Comparison of ENCODE assay signal across 13 mouse cellular contexts in the genomic region with DNA sequence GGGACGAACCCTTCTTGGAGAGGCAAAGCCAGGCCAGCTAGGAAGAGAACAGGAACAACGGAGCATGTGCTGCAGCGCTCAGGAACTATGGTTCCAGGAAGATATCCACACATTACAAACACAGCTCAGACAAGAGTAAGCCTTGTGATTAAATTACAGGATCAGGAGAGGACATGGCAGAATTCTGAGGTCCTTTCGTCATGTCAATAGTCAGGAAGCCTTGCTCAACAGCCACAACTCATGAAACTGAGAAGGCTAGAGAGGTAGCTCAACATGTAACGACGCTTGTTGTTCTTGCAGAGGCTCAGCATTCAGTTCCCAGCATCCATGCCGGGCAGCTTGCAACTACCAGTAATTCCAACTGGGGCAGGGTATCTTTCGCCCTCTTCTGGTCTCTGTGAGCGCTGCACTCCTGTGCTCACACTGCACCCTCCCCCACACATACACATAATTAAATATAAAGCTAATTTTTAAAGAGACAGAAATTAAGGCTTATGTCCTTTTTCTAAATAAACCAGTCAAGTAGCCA. TPM values are rescaled to one million over a fixed set of nuclear protein-coding genes. Genes with fewer than 3 reads are reported as not detected.
A peak's percentile ranks its signal among the peaks of the same experiment; 100 is the strongest.
DNase-seq lines count a peak whose midpoint lies in the region; ATAC-seq and TF ChIP-seq lines count a peak whose summit lies in the region.
"Had no signal": no experiment of that assay in that cellular context is flagged by ENCODE, and none has a peak within 500 bp of the region (broad histone marks: within the 10 kb centered on the region; RNA-seq: fewer than 3 reads in every experiment).

No protein-coding gene starts in this region.

- WGBS in liver, postnatal 0 days (ENCODE audit: insufficient replicate concordance) = 57% methylated on average over 9 of the region's 9 CpGs
- 60% methylated on average over 9 of the region's 9 CpGs for WGBS in liver, embryonic 12.5 days (ENCODE audit: insufficient replicate concordance)

- peak overlapping the region; percentile 5 for H3K27ac ChIP-seq in liver, postnatal 0 days (ENCODE audit: low read depth)
- H3K27ac ChIP-seq in liver, embryonic 12.5 days = no peak overlapping the region
- H3K27ac ChIP-seq in MEL (ENCODE audit: control insufficient read depth, low read depth, low read length) = no peak overlapping the region
- H3K27ac ChIP-seq: hindbrain, embryonic 13.5 days; kidney, embryonic 15.5 days; limb, embryonic 15.5 days had no signal

- H3K79me2 ChIP-seq in MEL (ENCODE audit: control insufficient read depth, insufficient read depth, low read length, poor library complexity) = no peaks in the 10 kb centered on the region

- no peak overlapping the region for H3K9ac ChIP-seq in liver, postnatal 0 days (replicated peaks)
- no peak overlapping the region for H3K9ac ChIP-seq in liver, embryonic 12.5 days
- no peak overlapping the region for H3K9ac ChIP-seq in MEL (ENCODE audit: control insufficient read depth, low read depth, low read length, poor library complexity, severe bottlenecking)
- H3K9ac ChIP-seq: hindbrain, embryonic 13.5 days; kidney, embryonic 15.5 days; limb, embryonic 15.5 days had no signal

- no peak for TF ChIP-seq POLR2A in MEL (IDR thresholded peaks at IDR 0.05; ENCODE audit: control insufficient read depth in 1 of 2, insufficient read depth in 1 of 2, low read depth in 1 of 2, low read length in 2 of 2, poor library complexity in 1 of 2)

- H3K36me3 ChIP-seq in liver, postnatal 0 days (replicated peaks; ENCODE audit: insufficient read depth, low read length) = no peaks in the 10 kb centered on the region
- no peaks in the 10 kb centered on the region for H3K36me3 ChIP-seq in liver, embryonic 12.5 days
- H3K36me3 ChIP-seq in MEL (ENCODE audit: control insufficient read depth in 1 of 2, insufficient read depth in 2 of 2, low read length in 2 of 2) = no peaks in the 10 kb centered on the region
- H3K36me3 ChIP-seq: hindbrain, embryonic 13.5 days; kidney, embryonic 15.5 days; limb, embryonic 15.5 days had no signal

- no peak overlapping the region for H3K4me3 ChIP-seq in liver, postnatal 0 days (ENCODE audit: low read depth, low read length)
- H3K4me3 ChIP-seq in liver, embryonic 12.5 days = no peak overlapping the region
- H3K4me3 ChIP-seq in MEL (ENCODE audit: control insufficient read depth in 1 of 2, insufficient read depth in 1 of 2, low read depth in 2 of 2, low read length in 2 of 2) = no peak overlapping the region
- H3K4me3 ChIP-seq: hindbrain, embryonic 13.5 days; kidney, embryonic 15.5 days; limb, embryonic 15.5 days had no signal

- H3K27me3 ChIP-seq in liver, postnatal 0 days (ENCODE audit: insufficient read depth, low read length) = peaks cover 3% of the 10 kb centered on the region; the same call in 1 of the 2 replicates
- H3K27me3 ChIP-seq in liver, embryonic 12.5 days (replicated peaks) = no peaks in the 10 kb centered on the region
- H3K27me3 ChIP-seq in MEL (ENCODE audit: control insufficient read depth in 1 of 2, insufficient read depth in 2 of 2, low read length in 2 of 2) = no peaks in the 10 kb centered on the region

- peak; percentile 17 for DNase-seq in liver, postnatal 0 days
- peak; percentile 15 for DNase-seq in MEL (ENCODE audit: low read depth, low spot score)
- peak; percentile 32 to 37 for DNase-seq in thymus, postnatal 36 days
- DNase-seq in layer of hippocampus, adult 9-11 months = no peak
- DNase-seq in Muller cell, postnatal 12 days (ENCODE audit: inconsistent ontology term) = no peak
- DNase-seq: adrenal gland, adult 8-10 months; layer of hippocampus, postnatal 36 days had no signal

- H3K9me3 ChIP-seq in liver, postnatal 0 days (ENCODE audit: low read length) = no peaks in the 10 kb centered on the region
- no peaks in the 10 kb centered on the region for H3K9me3 ChIP-seq in liver, embryonic 12.5 days (replicated peaks)
- no peaks in the 10 kb centered on the region for H3K9me3 ChIP-seq in MEL (replicated peaks; ENCODE audit: insufficient read depth, low read length)
- H3K9me3 ChIP-seq: hindbrain, embryonic 13.5 days; kidney, embryonic 15.5 days; limb, embryonic 15.5 days had no signal

- peak; percentile 42 for TF ChIP-seq CTCF in liver, postnatal 0 days (IDR thresholded peaks at IDR 0.05; ENCODE audit: low read depth)
- peak; percentile 42 to 56 (median 52) for TF ChIP-seq CTCF in MEL (IDR thresholded peaks at IDR 0.05 in 2 of 3, conservative IDR thresholded peaks at IDR 0.05 in 1 of 3; ENCODE audit: control insufficient read depth in 1 of 3, insufficient read depth in 1 of 3, low read depth in 2 of 3, low read length in 3 of 3, poor library complexity in 1 of 3, severe bottlenecking in 1 of 3)

- peak; percentile 15 for TF ChIP-seq RAD21 in MEL (IDR thresholded peaks at IDR 0.05; ENCODE audit: low read depth, low read length)

- TF ChIP-seq EP300 in liver, postnatal 0 days (IDR thresholded peaks at IDR 0.05; ENCODE audit: low read depth) = no peak
- no peak for TF ChIP-seq EP300 in MEL (IDR thresholded peaks at IDR 0.05; ENCODE audit: low read depth in 1 of 2, low read length in 2 of 2)

- no peak overlapping the region for H3K4me2 ChIP-seq in liver, postnatal 0 days (ENCODE audit: low read depth, low read length)
- no peak overlapping the region for H3K4me2 ChIP-seq in liver, embryonic 12.5 days
- H3K4me2 ChIP-seq: heart, embryonic 11.5 days; hindbrain, embryonic 13.5 days; kidney, embryonic 15.5 days; limb, embryonic 15.5 days had no signal

- no peaks in the 10 kb centered on the region for H3K4me1 ChIP-seq in liver, postnatal 0 days (ENCODE audit: insufficient read depth)
- no peaks in the 10 kb centered on the region for H3K4me1 ChIP-seq in liver, embryonic 12.5 days
- no peaks in the 10 kb centered on the region for H3K4me1 ChIP-seq in MEL (ENCODE audit: control insufficient read depth in 1 of 2, insufficient read depth in 2 of 2, low read length in 2 of 2)
- H3K4me1 ChIP-seq: kidney, embryonic 15.5 days had no signal

- ATAC-seq in liver, postnatal 0 days = peak; percentile 8; the same call in 1 of the 2 replicates
- no peak for ATAC-seq in liver, embryonic 12.5 days
- peak; percentile 45 for ATAC-seq in megakaryocyte, adult 5-6 weeks (ENCODE audit: poor library complexity, severe bottlenecking)

TF ChIP-seq in MEL, 35 proteins besides CTCF, POLR2A, EP300 and RAD21:
- TF ChIP-seq SMC3 (IDR thresholded peaks at IDR 0.05; ENCODE audit: low read depth, low read length) = peak; percentile 50
- no peak for TF ChIP-seq ETS1 (IDR thresholded peaks at IDR 0.05; ENCODE audit: low read depth, low read length)

RNA-seq across cellular contexts. Expression of gene Diras2, which starts 7.6 kb away (rescaled TPM):
- 0.12 and 0.19 TPM in 2 replicates for polyA plus RNA-seq in liver, postnatal 0 days (2015; fragmentation: Nextera tagmentation; extraction: Ambion mirVana)
- 0.10 and 0.12 TPM in 2 replicates for polyA plus RNA-seq in liver, embryonic 12.5 days (2016; fragmentation: Nextera tagmentation; extraction: Ambion mirVana)
- not detected in 2 replicates for total RNA-seq in MEL (2012; rRNA removed)
- polyA plus RNA-seq in MEL (2012; ENCODE audit: insufficient read depth in 1 of 2, insufficient read length in 2 of 2, low read depth in 1 of 2, low replicate concordance in 2 of 2, missing spikeins in 1 of 2) = not detected
- total RNA-seq in megakaryocyte, adult 5-6 weeks (2015) = 0.30 and 0.54 TPM in 2 replicates
- total RNA-seq in megakaryocyte, adult 5-6 weeks (2017) = 0.04 TPM in 1 of 2 replicates, not detected in the other

RNA-seq across cellular contexts. Expression of gene Syk, which starts 44.3 kb away (rescaled TPM):
- polyA plus RNA-seq in liver, postnatal 0 days (2015; fragmentation: Nextera tagmentation; extraction: Ambion mirVana) = 6.0 and 6.8 TPM in 2 replicates
- 8.5 and 9.8 TPM in 2 replicates for polyA plus RNA-seq in liver, embryonic 12.5 days (2016; fragmentation: Nextera tagmentation; extraction: Ambion mirVana)
- total RNA-seq in MEL (2012; rRNA removed) = 13.3 and 14.4 TPM in 2 replicates
- 10 to 100 TPM in 1 of 2 experiments, not detected in 1; 23.8 TPM for polyA plus RNA-seq in MEL (2012; ENCODE audit: insufficient read depth in 1 of 2, insufficient read length in 2 of 2, low read depth in 1 of 2, low replicate concordance in 2 of 2, missing spikeins in 1 of 2)
- total RNA-seq in megakaryocyte, adult 5-6 weeks (2015) = 87.8 and 90.2 TPM in 2 replicates
- total RNA-seq in megakaryocyte, adult 5-6 weeks (2017) = 157 and 178 TPM in 2 replicates

Comparison
In these comparisons a context has a peak if more than half of its experiments do, and no peak if none do; other contexts are left out.
1. DNase-seq: peak in liver, postnatal 0 days (single experiment), MEL (single experiment) and thymus, postnatal 36 days (2 of 2); none in layer of hippocampus, adult 9-11 months (single experiment) and Muller cell, postnatal 12 days (single experiment).